Mouse (Mus musculus): ENCODE measurements around the gene Ttc23l. TPM values are rescaled to one million over a fixed set of nuclear protein-coding genes. Genes with fewer than 3 reads are reported as not detected.
"Not testable (repeated sequence)": the region's sequence is repeated elsewhere in the genome, so short reads cannot be mapped to it uniquely, and the experiment has no call there.

Gene Ttc23l
- polyA plus RNA-seq, 1 experiment from 2014 or later: not detected

DNA sequence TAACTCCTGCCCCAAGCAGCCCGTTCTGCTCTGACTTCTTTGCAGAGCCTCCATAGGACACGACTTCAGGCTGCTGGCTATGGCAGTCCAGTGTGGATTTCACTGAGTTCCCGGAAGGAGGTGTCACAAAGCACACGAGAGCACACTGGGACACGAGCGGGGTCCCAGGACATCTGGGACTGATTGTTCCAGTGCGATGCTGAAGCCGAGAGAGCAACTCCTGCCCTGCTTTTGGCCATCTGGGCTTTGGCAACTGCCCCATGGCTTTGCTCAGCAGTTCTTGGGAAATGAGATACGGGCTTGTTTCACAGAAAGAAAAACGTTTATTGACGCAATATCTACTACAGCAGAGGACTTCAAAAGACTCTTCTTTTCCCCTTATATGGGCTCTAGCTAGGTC, 52.4 kb downstream of the Ttc23l start:
- Histone ChIP-seq H3K4me3 (replicated peaks) (no peak overlapping the region), H3K36me3 (no peaks in the 10 kb centered on the region), H3K4me2 (peak overlapping the region; percentile 21; the same call in 1 of the 2 replicates), H3K9me3 (no peaks in the 10 kb centered on the region), H3K9ac (replicated peaks) (no peak overlapping the region; the same call in 1 of the 2 replicates), H3K4me1 (replicated peaks) (peaks cover 5% of the 10 kb centered on the region; the same call in 1 of the 2 replicates), H3K27me3 (no peaks in the 10 kb centered on the region), H3K27ac (no peak overlapping the region)
- no peak for ATAC-seq (ENCODE audit: insufficient number of reproducible peaks, insufficient read depth, low FRiP score, low TSS enrichment, low read depth)
- 20% methylated on average over 11 of the region's 11 CpGs for WGBS

DNA sequence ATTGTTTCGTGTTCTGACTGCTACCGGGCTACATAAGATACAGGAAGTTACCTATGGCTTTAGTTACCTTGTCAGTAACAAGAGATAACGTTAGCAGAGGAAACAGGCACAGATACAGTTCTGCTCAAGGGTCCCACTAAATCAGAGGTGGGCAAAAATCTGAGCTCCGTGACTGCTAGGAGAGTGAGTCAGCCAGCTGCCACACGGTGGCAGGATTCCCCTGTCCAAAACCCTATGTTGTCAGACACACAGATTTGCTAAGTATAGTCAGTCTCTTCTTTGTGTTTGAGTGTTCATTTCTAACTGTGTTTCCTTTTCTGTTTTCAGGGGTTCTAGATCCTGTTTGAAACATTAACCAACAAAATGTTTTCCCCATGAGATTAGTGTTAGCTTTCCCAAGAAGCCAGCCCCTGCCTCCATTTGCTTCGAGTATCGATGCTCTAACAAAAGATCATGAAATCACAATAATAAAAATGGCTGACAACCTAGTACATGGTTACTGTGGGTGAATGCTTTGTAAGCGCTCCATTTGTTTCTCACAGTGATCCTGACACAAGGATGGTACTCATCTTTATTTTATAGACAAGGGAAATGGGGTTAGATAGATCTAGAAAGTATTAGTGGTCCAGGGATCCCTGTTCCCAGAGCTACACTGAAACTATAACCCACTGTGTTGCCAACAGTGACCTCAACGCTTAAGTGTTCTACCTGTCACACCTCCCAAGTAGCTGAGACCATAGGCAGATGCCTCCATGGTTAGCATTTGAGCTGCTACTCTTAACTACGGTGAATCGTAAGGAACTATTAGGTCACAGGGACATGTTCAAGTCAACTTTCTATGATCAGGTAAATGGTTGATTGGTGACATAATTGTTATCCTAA, 57.4 kb downstream of the Ttc23l start:
- ATAC-seq (ENCODE audit: insufficient number of reproducible peaks, insufficient read depth, low FRiP score, low TSS enrichment, low read depth): peak; percentile 81; the same call in 1 of the 2 replicates
- Histone ChIP-seq H3K9ac (replicated peaks) (no peak overlapping the region), H3K36me3 (peaks cover 3% of the 10 kb centered on the region; the same call in 1 of the 2 replicates), H3K27ac (no peak overlapping the region), H3K4me2 (no peak overlapping the region), H3K4me1 (replicated peaks) (peaks cover 2% of the 10 kb centered on the region; the same call in 1 of the 2 replicates), H3K4me3 (replicated peaks) (no peak overlapping the region), H3K9me3 (no peaks in the 10 kb centered on the region), H3K27me3 (no peaks in the 10 kb centered on the region)
- 57% methylated on average over 11 of the region's 11 CpGs for WGBS

DNA sequence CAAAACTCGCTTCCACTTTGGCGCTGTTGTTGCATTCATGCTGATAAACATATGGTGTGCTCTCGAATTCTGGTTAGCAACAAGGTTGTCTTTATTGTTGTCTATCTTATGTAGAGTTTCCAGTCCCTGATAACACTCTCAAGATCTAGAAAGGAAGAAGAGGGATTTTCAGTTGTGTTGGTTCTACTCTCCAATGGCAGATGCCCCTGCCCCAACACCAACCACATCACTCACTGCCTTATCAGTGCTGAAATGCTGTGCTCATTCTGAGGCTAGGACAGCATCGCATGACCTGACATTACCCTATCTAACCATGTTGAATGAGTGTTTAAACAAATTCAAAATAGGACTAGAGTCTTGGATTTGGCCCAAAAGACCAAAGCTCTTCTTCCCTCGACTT, 58.4 kb downstream of the Ttc23l start:
- Histone ChIP-seq H3K4me3 (replicated peaks) (no peak overlapping the region), H3K27ac (no peak overlapping the region), H3K4me2 (no peak overlapping the region), H3K9me3 (no peaks in the 10 kb centered on the region), H3K27me3 (no peaks in the 10 kb centered on the region), H3K9ac (replicated peaks) (no peak overlapping the region), H3K4me1 (replicated peaks) (no peaks in the 10 kb centered on the region), H3K36me3 (peaks cover 8% of the 10 kb centered on the region; the same call in 1 of the 2 replicates)
- ATAC-seq (ENCODE audit: insufficient number of reproducible peaks, insufficient read depth, low FRiP score, low TSS enrichment, low read depth): no peak
- WGBS: 82% methylated on average over 5 of the region's 5 CpGs

DNA sequence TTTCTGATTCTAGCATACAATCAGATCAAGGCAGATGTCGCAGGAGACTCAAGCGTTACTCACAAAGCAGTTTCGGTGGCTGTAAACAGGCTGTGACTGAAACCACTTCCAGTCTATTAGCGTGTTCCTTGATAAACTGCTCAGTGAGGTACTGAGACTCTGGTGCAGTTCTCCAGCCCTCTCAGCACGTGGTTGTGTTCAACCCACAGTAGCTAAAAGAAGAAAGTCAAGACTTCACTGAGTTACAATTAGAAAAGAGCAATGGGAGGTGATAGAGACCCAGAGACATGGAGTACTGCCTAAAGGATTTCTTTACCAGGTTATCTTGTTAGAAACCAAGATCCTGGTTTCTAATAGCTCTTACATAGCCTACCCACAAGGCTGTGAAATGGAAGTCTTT, 58.9 kb downstream of the Ttc23l start:
- 73% methylated on average over 5 of the region's 5 CpGs for WGBS
- Histone ChIP-seq H3K9me3 (no peaks in the 10 kb centered on the region), H3K27me3 (no peaks in the 10 kb centered on the region), H3K4me1 (replicated peaks) (no peaks in the 10 kb centered on the region), H3K4me2 (no peak overlapping the region), H3K36me3 (peaks cover 13% of the 10 kb centered on the region; the same call in 1 of the 2 replicates), H3K9ac (replicated peaks) (no peak overlapping the region), H3K27ac (no peak overlapping the region), H3K4me3 (replicated peaks) (no peak overlapping the region)
- ATAC-seq (ENCODE audit: insufficient number of reproducible peaks, insufficient read depth, low FRiP score, low TSS enrichment, low read depth): no peak

DNA sequence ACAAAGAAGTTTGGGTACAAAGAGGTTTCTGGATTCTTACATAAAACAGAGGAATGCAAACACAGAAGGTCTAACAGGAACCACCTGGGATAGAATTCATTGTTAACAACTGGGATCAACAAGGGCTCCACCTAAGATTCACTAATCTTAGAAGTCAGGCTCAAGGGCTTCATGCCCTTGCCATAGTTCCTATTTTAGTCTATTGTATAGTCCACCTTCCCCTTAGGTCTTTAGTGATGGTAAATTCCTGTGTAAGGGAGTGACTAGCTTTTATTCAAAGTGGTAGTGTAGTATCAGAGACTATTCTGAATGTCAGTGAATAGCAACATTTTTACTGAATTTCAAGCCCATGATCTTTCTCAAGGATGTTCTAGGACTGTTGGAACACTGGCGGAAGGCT, 61.8 kb downstream of the Ttc23l start:
- not testable (repeated sequence) for H3K4me3 ChIP-seq (replicated peaks); H3K4me2 ChIP-seq; H3K27me3 ChIP-seq; ATAC-seq (ENCODE audit: insufficient number of reproducible peaks, insufficient read depth, low FRiP score, low TSS enrichment, low read depth); H3K9me3 ChIP-seq; H3K9ac ChIP-seq (replicated peaks); H3K27ac ChIP-seq; H3K4me1 ChIP-seq (replicated peaks)
- peaks cover 40% of the 10 kb centered on the region for H3K36me3 ChIP-seq
- WGBS: 100% methylated on average over 1 of the region's 1 CpGs

DNA sequence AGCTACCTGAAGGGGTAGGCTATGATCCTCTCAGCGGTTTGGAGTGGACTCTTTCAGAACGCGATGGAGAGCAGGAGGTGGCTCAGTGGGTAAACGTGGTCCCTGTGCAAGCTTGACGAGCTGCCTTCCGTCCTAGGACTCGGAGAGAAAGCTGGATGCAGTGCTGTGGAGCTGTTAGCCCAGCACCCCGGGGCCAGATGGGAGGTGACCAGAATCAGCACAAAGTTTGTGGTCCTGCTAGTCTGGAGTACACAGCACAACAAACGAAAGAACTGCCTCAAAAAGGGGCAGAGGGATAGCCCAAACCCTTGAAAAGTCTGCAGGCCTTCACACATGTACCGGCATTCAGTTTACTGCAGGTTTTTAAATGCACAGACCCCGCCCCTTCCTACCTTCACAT, 62.5 kb downstream of the Ttc23l start:
- Histone ChIP-seq H3K36me3 (peaks cover 40% of the 10 kb centered on the region), H3K27ac (no peak overlapping the region), H3K9me3 (no peaks in the 10 kb centered on the region), H3K4me2 (no peak overlapping the region), H3K4me1 (replicated peaks) (no peaks in the 10 kb centered on the region), H3K9ac (replicated peaks) (no peak overlapping the region), H3K4me3 (replicated peaks) (no peak overlapping the region), H3K27me3 (no peaks in the 10 kb centered on the region)
- ATAC-seq (ENCODE audit: insufficient number of reproducible peaks, insufficient read depth, low FRiP score, low TSS enrichment, low read depth): no peak
- 94% methylated on average over 11 of the region's 11 CpGs for WGBS

DNA sequence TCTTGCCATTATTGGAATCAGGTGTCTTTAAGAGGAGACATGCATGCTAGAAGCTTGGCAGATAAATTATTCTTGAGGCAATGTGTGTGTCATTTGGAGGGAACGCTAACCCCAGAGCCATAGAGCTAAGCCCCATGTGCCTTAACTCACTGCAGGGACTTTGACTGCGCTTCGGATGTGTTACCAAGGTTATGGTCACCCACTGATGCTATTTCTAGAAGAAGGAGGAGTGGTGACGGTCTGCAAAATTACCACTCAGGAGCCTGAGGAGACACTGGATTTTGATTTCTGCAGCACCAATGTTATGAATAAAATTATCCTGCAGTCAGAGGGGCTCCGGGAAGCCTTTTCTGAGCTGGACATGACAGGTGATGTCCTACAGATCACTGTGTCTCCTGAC, 68.4 kb downstream of the Ttc23l start:
- Histone ChIP-seq H3K9me3 (no peaks in the 10 kb centered on the region), H3K36me3 (peaks cover 53% of the 10 kb centered on the region), H3K4me3 (replicated peaks) (no peak overlapping the region), H3K9ac (replicated peaks) (no peak overlapping the region), H3K4me1 (replicated peaks) (peaks cover 9% of the 10 kb centered on the region), H3K4me2 (no peak overlapping the region), H3K27ac (no peak overlapping the region), H3K27me3 (no peaks in the 10 kb centered on the region)
- no peak for ATAC-seq (ENCODE audit: insufficient number of reproducible peaks, insufficient read depth, low FRiP score, low TSS enrichment, low read depth)
- 95% methylated on average over 5 of the region's 5 CpGs for WGBS

DNA sequence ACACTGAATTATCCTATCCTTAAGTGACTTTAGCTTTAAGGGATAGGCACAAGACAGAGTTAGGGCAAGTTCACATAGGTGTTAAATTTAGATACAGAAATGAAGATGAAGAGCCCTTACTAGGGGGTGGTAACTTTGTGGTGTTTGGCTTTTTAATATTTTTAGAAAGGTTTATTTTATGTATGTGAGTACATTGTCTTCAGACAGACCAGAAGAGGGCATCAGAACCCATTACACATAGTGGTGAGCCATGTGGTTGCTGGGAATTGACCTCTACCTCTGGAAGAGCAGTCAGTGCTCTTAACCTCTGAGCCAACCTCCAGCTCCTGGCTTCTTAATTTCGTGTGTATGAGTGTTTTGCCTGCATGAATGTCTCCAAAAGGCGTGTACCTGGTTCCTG, 71.2 kb downstream of the Ttc23l start:
- 66% methylated on average over 2 of the region's 2 CpGs for WGBS
- Histone ChIP-seq H3K27me3 (no peaks in the 10 kb centered on the region), H3K9me3 (no peaks in the 10 kb centered on the region), H3K27ac (no peak overlapping the region), H3K4me1 (replicated peaks) (peaks cover 18% of the 10 kb centered on the region), H3K4me2 (peak overlapping the region; percentile 70), H3K36me3 (peaks cover 40% of the 10 kb centered on the region), H3K4me3 (replicated peaks) (peak overlapping the region; percentile 83), H3K9ac (replicated peaks) (no peak overlapping the region)
- ATAC-seq (ENCODE audit: insufficient number of reproducible peaks, insufficient read depth, low FRiP score, low TSS enrichment, low read depth): no peak

DNA sequence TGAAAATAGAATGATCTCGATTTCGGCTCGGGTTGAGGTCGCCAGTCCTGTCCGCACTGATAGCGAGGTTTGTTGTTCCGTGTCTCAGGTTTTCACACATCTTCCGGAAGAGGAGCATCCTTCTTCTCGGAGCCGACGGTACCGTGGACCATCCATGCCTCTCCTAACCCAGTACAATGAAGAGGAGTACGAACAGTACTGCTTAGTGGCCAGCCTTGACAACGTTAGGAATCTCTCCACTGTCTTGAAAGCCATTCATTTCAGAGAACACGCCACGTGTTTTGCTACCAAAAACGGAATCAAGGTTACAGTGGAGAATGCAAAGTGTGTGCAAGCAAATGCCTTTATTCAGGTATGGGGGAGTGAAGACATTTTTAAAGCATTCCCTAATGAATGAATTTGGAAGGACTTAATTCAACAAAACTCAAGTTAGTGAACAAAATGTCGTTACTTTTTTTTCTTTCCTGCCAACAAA, 72.1 kb downstream of the Ttc23l start:
- Histone ChIP-seq H3K4me2 (peak overlapping the region; percentile 70), H3K9me3 (no peaks in the 10 kb centered on the region), H3K27ac (peak overlapping the region; percentile 87), H3K4me3 (replicated peaks) (peak overlapping the region; percentile 83), H3K9ac (replicated peaks) (peak overlapping the region; percentile 86), H3K27me3 (no peaks in the 10 kb centered on the region), H3K36me3 (peaks cover 41% of the 10 kb centered on the region), H3K4me1 (replicated peaks) (peaks cover 18% of the 10 kb centered on the region)
- WGBS: under 1% methylated on average over 18 of the region's 18 CpGs
- ATAC-seq (ENCODE audit: insufficient number of reproducible peaks, insufficient read depth, low FRiP score, low TSS enrichment, low read depth): peak; percentile 59

DNA sequence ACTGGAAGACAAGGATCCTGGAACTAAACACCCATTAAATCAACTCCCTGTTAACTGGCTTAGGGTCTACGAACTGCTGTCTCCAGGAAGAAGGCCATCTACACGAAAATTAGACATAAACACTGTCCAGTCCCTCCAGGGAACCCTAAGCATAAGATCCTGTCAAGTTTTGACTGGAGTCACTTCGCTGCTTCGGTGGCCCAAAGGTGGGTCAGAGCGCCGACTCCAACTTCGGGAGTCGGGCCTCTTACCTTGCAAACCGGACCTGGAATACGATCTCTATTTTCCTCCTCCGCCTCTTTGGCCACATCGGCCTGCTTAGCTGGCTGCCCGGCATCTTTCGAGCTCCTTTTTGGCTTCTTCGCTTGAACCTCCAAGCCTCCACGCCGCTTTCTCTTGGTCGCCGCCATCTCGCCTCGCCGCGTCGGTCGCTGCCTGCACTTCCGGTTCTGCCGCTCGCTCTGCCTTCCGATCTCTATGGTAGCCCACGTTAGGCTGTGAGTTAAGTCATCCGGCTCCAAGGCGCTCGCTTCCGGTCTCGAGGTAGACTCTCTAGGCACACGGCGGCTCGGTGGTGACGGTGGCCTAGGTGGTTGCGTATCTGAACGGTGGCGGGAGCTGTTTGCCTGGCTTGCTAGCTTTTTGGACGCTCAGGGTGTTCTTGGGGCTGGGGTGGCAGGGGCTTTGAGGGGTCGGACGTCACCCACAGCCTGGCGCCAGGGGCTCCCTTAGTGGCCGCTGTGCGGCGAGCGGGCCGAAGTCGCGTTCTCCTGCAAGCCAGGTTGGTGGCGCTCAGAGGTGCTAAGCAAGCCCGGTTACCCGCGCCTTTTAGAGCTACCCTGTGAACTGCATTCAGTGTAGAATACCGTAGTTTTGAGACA, 72.7 kb downstream of the Ttc23l start, which contains the start of the genes Brix1 and Rad1:
Gene Brix1 (minus strand): TSS at position 464 of the 881 bp plus-strand sequence.
Gene Rad1 (plus strand): TSS at position 535 of the 881 bp plus-strand sequence.
- H3K27ac ChIP-seq: peak within 1 kb of the TSS; percentile 87
- no peaks in the 10 kb centered on the region for H3K27me3 ChIP-seq
- WGBS: under 1% methylated on average over 58 of the region's 58 CpGs
- ATAC-seq (ENCODE audit: insufficient number of reproducible peaks, insufficient read depth, low FRiP score, low TSS enrichment, low read depth): peak; percentile 99
- peak within 1 kb of the TSS; percentile 83 for H3K4me3 ChIP-seq (replicated peaks)
- H3K9me3 ChIP-seq: no peaks in the 10 kb centered on the region
- H3K36me3 ChIP-seq: peaks cover 44% of the 10 kb centered on the region
- peak within 1 kb of the TSS; percentile 70 for H3K4me2 ChIP-seq
- H3K4me1 ChIP-seq (replicated peaks): peaks cover 18% of the 10 kb centered on the region
- H3K9ac ChIP-seq (replicated peaks): peak within 1 kb of the TSS; percentile 86

DNA sequence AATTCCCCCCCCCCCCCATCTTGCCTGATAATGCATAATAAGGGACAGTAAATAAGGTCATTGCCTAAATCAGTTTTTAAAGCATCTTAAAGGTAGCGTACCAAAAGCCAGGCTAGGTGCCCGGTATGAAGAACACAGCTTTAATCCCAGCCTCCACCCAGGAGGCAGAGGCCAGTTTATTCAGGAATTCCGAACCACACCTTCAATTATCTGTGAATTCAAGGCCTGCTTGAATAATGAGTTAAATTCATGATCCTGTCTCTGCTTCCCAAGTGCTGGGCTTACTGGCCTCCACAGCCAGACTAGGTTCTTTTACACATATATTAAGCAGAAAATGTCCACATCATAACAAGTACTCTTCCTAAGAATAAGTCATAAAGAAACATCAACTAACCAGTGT, 87.5 kb downstream of the Ttc23l start:
- peaks cover 9% of the 10 kb centered on the region for H3K4me1 ChIP-seq (replicated peaks)

More for the DNA sequence above, 87.5 kb downstream of the Ttc23l start:
- Histone ChIP-seq H3K4me2 (peak overlapping the region; percentile 87), H3K27ac (no peak overlapping the region), H3K9ac (replicated peaks) (peak overlapping the region; percentile 47; the same call in 1 of the 2 replicates), H3K4me3 (replicated peaks) (peak overlapping the region; percentile 81), H3K27me3 (no peaks in the 10 kb centered on the region), H3K9me3 (no peaks in the 10 kb centered on the region), H3K36me3 (peaks cover 15% of the 10 kb centered on the region)
- 12% methylated on average over 3 of the region's 3 CpGs for WGBS
- ATAC-seq (ENCODE audit: insufficient number of reproducible peaks, insufficient read depth, low FRiP score, low TSS enrichment, low read depth): peak; percentile 27; the same call in 1 of the 2 replicates
